Mouse (Mus musculus) MEL (cell line): ENCODE measurements at regions not wholly inside any gene's neighbourhood (a gene's known extent, or its start where the extent isn't known, plus 50 kb on each side); places are given as distances from the start of the nearest gene placed in this dataset.

Experiments used
- DNase-seq: peaks from one replicate; pipeline ENCODE4 v3.0.0; 2011; ENCODE audit warnings: low read depth, low spot score
- H3K27ac ChIP-seq: 2 replicates; pipeline ENCODE4 v1.5.1; 2012; ENCODE audit warnings: low read depth, mild to moderate bottlenecking, control low read depth, low read length, moderate library complexity; ENCODE audit not compliant: control insufficient read depth
- H3K27me3 ChIP-seq, 2 experiments: fragments of 150-350 bp in 1 of 2; sonication (generic) in 1 of 2; 2 replicates each; pipeline ENCODE4 v1.6.1; 2012; ENCODE audit warnings: low read length in 2 of 2, mild to moderate bottlenecking in 2 of 2, improper control_type of control experiment in 1 of 2, moderate library complexity in 1 of 2; ENCODE audit not compliant: insufficient read depth in 2 of 2, control insufficient read depth in 1 of 2
- H3K36me3 ChIP-seq, 2 experiments: 2 replicates each; pipeline ENCODE4 v1.6.1; 2012 to 2014; ENCODE audit warnings: low read length in 2 of 2, improper control_type of control experiment in 1 of 2, inconsistent platforms in 1 of 2, mild to moderate bottlenecking in 1 of 2; ENCODE audit not compliant: insufficient read depth in 2 of 2, control insufficient read depth in 1 of 2
- H3K4me1 ChIP-seq, 2 experiments: fragments of 150-350 bp in 1 of 2; sonication (generic) in 1 of 2; 2 replicates each; pipeline ENCODE4 v1.6.1; 2012; ENCODE audit warnings: low read length in 2 of 2, improper control_type of control experiment in 1 of 2, mild to moderate bottlenecking in 1 of 2; ENCODE audit not compliant: insufficient read depth in 2 of 2, control insufficient read depth in 1 of 2
- H3K4me3 ChIP-seq, 2 experiments: fragments of 150-350 bp in 1 of 2; sonication (generic) in 1 of 2; 2 replicates each; pipeline ENCODE4 v1.5.1; 2012; ENCODE audit warnings: low read depth in 2 of 2, low read length in 2 of 2, mild to moderate bottlenecking in 2 of 2, moderate library complexity in 2 of 2, control low read depth in 1 of 2, improper control_type of control experiment in 1 of 2; ENCODE audit not compliant: control insufficient read depth in 1 of 2, insufficient read depth in 1 of 2
- H3K79me2 ChIP-seq: 2 replicates; pipeline ENCODE4 v1.6.1; 2012; ENCODE audit warnings: mild to moderate bottlenecking, low read length, moderate library complexity; ENCODE audit not compliant: control insufficient read depth, poor library complexity, insufficient read depth
- H3K9ac ChIP-seq: 2 replicates; pipeline ENCODE4 v1.6.1; 2012; ENCODE audit warnings: low read depth, mild to moderate bottlenecking, control low read depth, low read length, moderate library complexity; ENCODE audit not compliant: control insufficient read depth, poor library complexity, severe bottlenecking
- H3K9me3 ChIP-seq: fragments of 150-350 bp; sonication (generic); replicated peaks from 2 replicates; pipeline ENCODE4 v1.6.1; 2012; ENCODE audit warnings: mild to moderate bottlenecking, low read length, improper control_type of control experiment, moderate library complexity; ENCODE audit not compliant: insufficient read depth
- CHD1 ChIP-seq: IDR thresholded peaks from 2 replicates; pipeline ENCODE4 v1.6.1; 2012; ENCODE audit warnings: low read depth, mild to moderate bottlenecking, inconsistent platforms, low read length, improper control_type of control experiment
- CHD2 ChIP-seq: IDR thresholded peaks from 2 replicates; pipeline ENCODE4 v1.6.1; 2011; ENCODE audit warnings: low read length, improper control_type of control experiment
- E2F4 ChIP-seq: IDR thresholded peaks from 2 replicates; pipeline ENCODE4 v1.6.1; 2011; ENCODE audit warnings: low read depth, low read length, improper control_type of control experiment, borderline replicate concordance
- ELF1 ChIP-seq: IDR thresholded peaks from 2 replicates; pipeline ENCODE4 v1.6.1; 2014; ENCODE audit warnings: low read depth, mild to moderate bottlenecking, inconsistent platforms, low read length, improper control_type of control experiment, moderate library complexity
- ETS1 ChIP-seq: IDR thresholded peaks from 2 replicates; pipeline ENCODE4 v1.6.1; 2012; ENCODE audit warnings: low read depth, mild to moderate bottlenecking, inconsistent platforms, low read length, improper control_type of control experiment, moderate library complexity
- GABPA ChIP-seq: IDR thresholded peaks from 2 replicates; pipeline ENCODE4 v1.6.1; 2012; ENCODE audit warnings: low read depth, mild to moderate bottlenecking, inconsistent platforms, low read length, improper control_type of control experiment, moderate library complexity
- GATA1 ChIP-seq: IDR thresholded peaks from 2 replicates; pipeline ENCODE4 v1.6.1; 2011; ENCODE audit warnings: low read depth, low read length, improper control_type of control experiment
- HCFC1 ChIP-seq: IDR thresholded peaks from 2 replicates; pipeline ENCODE4 v1.6.1; 2012; ENCODE audit warnings: low read depth, mild to moderate bottlenecking, inconsistent platforms, low read length, improper control_type of control experiment, moderate library complexity
- JUND ChIP-seq: IDR thresholded peaks from 2 replicates; pipeline ENCODE4 v1.6.1; 2011; ENCODE audit warnings: low read depth, mild to moderate bottlenecking, improper control_type of control experiment, low read length
- KAT2A ChIP-seq: conservative IDR thresholded peaks from 2 replicates; pipeline ENCODE4 v1.6.1; 2012; ENCODE audit warnings: low read depth, low read length, improper control_type of control experiment, inconsistent platforms
- MAFK ChIP-seq: IDR thresholded peaks from 2 replicates; pipeline ENCODE4 v1.6.1; 2011; ENCODE audit warnings: low read depth, mild to moderate bottlenecking, low read length, improper control_type of control experiment, borderline replicate concordance
- MAZ ChIP-seq: IDR thresholded peaks from 2 replicates; pipeline ENCODE4 v1.6.1; 2012; ENCODE audit warnings: low read depth, mild to moderate bottlenecking, inconsistent platforms, low read length, improper control_type of control experiment
- MEF2A ChIP-seq: IDR thresholded peaks from 2 replicates; pipeline ENCODE4 v1.6.1; 2014; ENCODE audit warnings: low read depth, mild to moderate bottlenecking, inconsistent platforms, low read length, improper control_type of control experiment; ENCODE audit not compliant: poor library complexity, insufficient replicate concordance, severe bottlenecking; ENCODE audit errors: extremely low read depth
- MYB ChIP-seq: IDR thresholded peaks from 2 replicates; pipeline ENCODE4 v1.6.1; 2011; ENCODE audit warnings: mild to moderate bottlenecking, low read depth, low read length, improper control_type of control experiment
- NELFE ChIP-seq: IDR thresholded peaks from 2 replicates; pipeline ENCODE4 v1.6.1; 2011; ENCODE audit warnings: low read depth, low read length, improper control_type of control experiment
- POLR2A ChIP-seq, 2 experiments: IDR thresholded peaks; 2 replicates each; pipeline ENCODE4 v1.6.1; 2011 to 2012; ENCODE audit warnings: low read length in 2 of 2, mild to moderate bottlenecking in 2 of 2, control low read depth in 1 of 2, improper control_type of control experiment in 1 of 2, low read depth in 1 of 2, moderate library complexity in 1 of 2; ENCODE audit not compliant: control insufficient read depth in 1 of 2, insufficient read depth in 1 of 2, poor library complexity in 1 of 2
- POLR2AphosphoS2 ChIP-seq: IDR thresholded peaks from 2 replicates; pipeline ENCODE4 v1.6.1; 2011; ENCODE audit warnings: low read length, improper control_type of control experiment
- POLR2AphosphoS5 ChIP-seq: IDR thresholded peaks from 2 replicates; pipeline ENCODE4 v1.6.1; 2012; ENCODE audit warnings: low read depth, borderline replicate concordance, mild to moderate bottlenecking, inconsistent platforms, low read length, moderate library complexity, mixed read lengths
- RAD21 ChIP-seq: IDR thresholded peaks from 2 replicates; pipeline ENCODE4 v1.6.1; 2011; ENCODE audit warnings: mild to moderate bottlenecking, low read depth, low read length, improper control_type of control experiment
- RCOR1 ChIP-seq: IDR thresholded peaks from 2 replicates; pipeline ENCODE4 v1.6.1; 2012; ENCODE audit warnings: low read depth, mild to moderate bottlenecking, inconsistent platforms, low read length, improper control_type of control experiment
- SIN3A ChIP-seq: IDR thresholded peaks from 2 replicates; pipeline ENCODE4 v1.6.1; 2012; ENCODE audit warnings: low read length, improper control_type of control experiment, inconsistent platforms
- TAL1 ChIP-seq: IDR thresholded peaks from 2 replicates; pipeline ENCODE4 v1.6.1; 2012; ENCODE audit warnings: mild to moderate bottlenecking, inconsistent platforms, low read length, moderate library complexity, mixed read lengths
- TCF12 ChIP-seq: IDR thresholded peaks from 2 replicates; pipeline ENCODE4 v1.6.1; 2014; ENCODE audit warnings: low read depth, mild to moderate bottlenecking, inconsistent platforms, low read length, improper control_type of control experiment, moderate library complexity
- UBTF ChIP-seq: IDR thresholded peaks from 2 replicates; pipeline ENCODE4 v1.6.1; 2012; ENCODE audit warnings: low read depth, mild to moderate bottlenecking, inconsistent platforms, low read length, improper control_type of control experiment, moderate library complexity, borderline replicate concordance; ENCODE audit not compliant: insufficient read depth
- USF1 ChIP-seq: IDR thresholded peaks from 2 replicates; pipeline ENCODE4 v1.6.1; 2014; ENCODE audit warnings: low read depth, mild to moderate bottlenecking, inconsistent platforms, low read length, improper control_type of control experiment, moderate library complexity
- USF2 ChIP-seq, 2 experiments: IDR thresholded peaks; 2 replicates each; pipeline ENCODE4 v1.6.1; 2011 to 2012; ENCODE audit warnings: improper control_type of control experiment in 2 of 2, low read length in 2 of 2, borderline replicate concordance in 1 of 2, inconsistent platforms in 1 of 2, low read depth in 1 of 2, mild to moderate bottlenecking in 1 of 2; ENCODE audit not compliant: insufficient read depth in 1 of 2
- ZC3H11A ChIP-seq: IDR thresholded peaks from 2 replicates; pipeline ENCODE4 v1.6.1; 2012; ENCODE audit warnings: low read depth, mild to moderate bottlenecking, inconsistent platforms, low read length, improper control_type of control experiment
- ZNF384 ChIP-seq: IDR thresholded peaks from 2 replicates; pipeline ENCODE4 v1.6.1; 2012; ENCODE audit warnings: low read depth, mild to moderate bottlenecking, inconsistent platforms, low read length, improper control_type of control experiment

DNA sequence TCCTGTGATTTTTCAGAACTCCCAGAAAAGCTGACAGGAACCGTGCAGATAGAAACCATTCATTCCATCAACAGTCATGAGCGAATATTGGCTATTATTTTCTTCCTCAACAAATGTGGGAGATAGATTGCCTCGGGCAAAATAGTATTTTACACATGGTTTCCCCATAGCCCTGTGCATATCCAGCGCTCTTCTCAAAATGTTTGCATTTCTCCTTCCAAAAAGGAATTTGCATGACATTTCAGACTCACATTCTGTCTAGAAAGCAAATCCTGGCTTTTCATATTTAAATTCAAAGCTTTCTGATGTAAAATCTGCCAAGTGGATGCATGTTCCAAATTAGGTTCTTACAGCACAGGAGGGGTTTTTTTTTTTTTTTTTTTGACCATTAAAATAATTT lies 82.2 kb upstream of the Zfhx3 start:
- H3K4me3 ChIP-seq: no peak overlapping the region
- DNase-seq: no peak
- H3K27ac ChIP-seq: no peak overlapping the region
- no peak for TF ChIP-seq POLR2A (IDR thresholded peaks at IDR 0.05; ENCODE audit: control insufficient read depth in 1 of 2, insufficient read depth in 1 of 2, low read depth in 1 of 2, low read length in 2 of 2, poor library complexity in 1 of 2)
- TF ChIP-seq CHD1: no peak
- TF ChIP-seq USF1: no peak
- TF ChIP-seq POLR2AphosphoS5: no peak
- no peak for TF ChIP-seq RAD21
- TF ChIP-seq POLR2AphosphoS2: no peak
- no peak for TF ChIP-seq MAFK
- no peak for TF ChIP-seq ETS1
- TF ChIP-seq ZNF384: no peak
- no peak for TF ChIP-seq HCFC1
- no peak for TF ChIP-seq ZC3H11A
- TF ChIP-seq JUND: no peak
- no peak overlapping the region for H3K9ac ChIP-seq
- no peaks in the 10 kb centered on the region for H3K36me3 ChIP-seq
- H3K27me3 ChIP-seq: no peaks in the 10 kb centered on the region
- H3K79me2 ChIP-seq: no peaks in the 10 kb centered on the region
- H3K4me1 ChIP-seq: no peaks in the 10 kb centered on the region
- H3K9me3 ChIP-seq: no peaks in the 10 kb centered on the region

DNA sequence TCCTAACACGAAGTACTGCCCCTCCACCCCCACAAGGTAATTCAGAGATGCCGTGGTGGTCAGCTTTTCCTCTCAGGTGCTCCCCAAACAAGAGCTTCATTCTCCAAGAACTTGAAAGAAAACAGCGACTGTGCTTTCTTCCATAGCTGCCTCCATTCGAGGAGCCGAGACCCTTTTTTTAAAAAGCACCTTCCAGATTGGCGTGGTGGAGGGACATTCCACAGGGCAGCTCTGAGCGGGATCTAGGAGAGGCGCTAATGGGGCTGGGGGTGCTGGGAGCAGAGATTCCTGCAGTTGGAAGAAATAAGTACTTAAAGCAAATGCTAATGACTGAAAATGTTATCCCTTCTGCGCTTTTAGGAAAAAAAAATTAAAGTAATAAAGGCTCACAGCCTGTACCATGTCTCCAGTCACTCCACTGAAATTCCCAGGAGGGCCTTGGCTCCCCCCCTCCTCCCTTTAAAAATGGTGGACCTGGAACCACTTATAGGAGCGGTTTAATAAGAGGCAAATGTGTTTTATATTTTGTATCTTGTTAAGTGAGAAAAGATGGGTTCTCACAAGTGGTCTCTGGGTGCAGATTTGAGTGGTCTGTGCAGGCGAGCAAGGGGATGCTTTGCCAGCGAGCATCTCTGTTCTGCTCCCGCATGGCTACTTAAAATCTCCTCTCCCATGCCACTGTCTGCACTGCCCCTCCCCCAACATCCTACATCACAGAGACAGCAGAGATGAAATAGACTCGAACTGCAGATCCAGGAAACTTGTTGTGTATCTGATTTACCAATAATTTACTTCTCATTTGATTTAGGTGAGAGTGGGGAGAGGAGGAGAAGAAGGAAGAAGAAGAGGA lies 77.4 kb upstream of the Zfhx3 start:
- Histone ChIP-seq H3K27ac (no peak overlapping the region), H3K4me3 (no peak overlapping the region), H3K79me2 (no peaks in the 10 kb centered on the region), H3K36me3 (no peaks in the 10 kb centered on the region), H3K9ac (no peak overlapping the region), H3K9me3 (no peaks in the 10 kb centered on the region), H3K4me1 (no peaks in the 10 kb centered on the region), H3K27me3 (no peaks in the 10 kb centered on the region)
- TF ChIP-seq USF2 (IDR thresholded peaks at IDR 0.05; ENCODE audit: borderline replicate concordance in 1 of 2, insufficient read depth in 1 of 2, low read depth in 1 of 2, low read length in 2 of 2) (no peak), E2F4 (no peak), JUND (no peak), GATA1 (no peak), UBTF (no peak), ETS1 (no peak), TAL1 (no peak), KAT2A (no peak), ELF1 (no peak), POLR2AphosphoS2 (no peak), MEF2A (no peak), MAZ (no peak), TCF12 (no peak), GABPA (no peak), SIN3A (no peak), CHD2 (no peak), NELFE (no peak), RCOR1 (no peak), MYB (no peak)
- no peak for DNase-seq
